Mouse (Mus musculus): ENCODE results near the gene Gm21834. TPM values are rescaled to one million over a fixed set of nuclear protein-coding genes. Genes with fewer than 3 reads are reported as not detected.

The Gm21834 gene
- total RNA-seq (2021): not detected
- polyA plus RNA-seq (2012; rRNA removed): not detected in 2 replicates
- long read RNA-seq: 0 reads

DNA sequence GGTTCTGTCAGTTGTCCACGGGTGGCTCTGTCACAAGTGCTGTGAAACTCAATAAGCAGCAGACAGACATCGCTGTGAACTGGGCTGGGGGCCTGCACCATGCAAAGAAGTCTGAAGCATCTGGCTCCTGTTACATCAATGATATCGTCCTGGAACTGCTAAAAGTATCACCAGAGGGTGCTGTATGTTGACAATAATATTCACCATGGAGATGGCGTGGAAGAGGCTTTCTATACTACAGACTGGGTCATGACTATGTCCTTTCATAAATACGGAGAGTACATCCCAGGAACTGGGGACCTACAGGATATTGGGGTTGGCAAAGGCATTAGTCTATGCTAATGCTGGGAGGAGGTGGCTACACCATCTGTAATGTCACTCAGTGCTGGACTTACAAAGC lies at the start of gene Gm21834:
Gene Gm21834 (minus strand): TSS at position 101 of the 400 bp plus-strand sequence.
- no peak for DNase-seq

- no peak for DNase-seq
Measured at GRCm38 (mm10) chr17:57788161-57788799, 46.3 kb upstream of the Gm21834 start.

- peak; percentile 5 for DNase-seq
Measured at GRCm38 (mm10) chr17:57770904-57771303, 28.9 kb upstream of the Gm21834 start.

GRCm38 (mm10) chr17:57768622-57769610 lies 26.9 kb upstream of the Gm21834 start, which contains the start of gene Cntnap5c:
Gene Cntnap5c, plus strand, starts transcription at chr17:57769570.
- DNase-seq: peak; percentile 54

GRCm38 (mm10) chr17:57767306-57767705 lies 25.3 kb upstream of the Gm21834 start:
- no peak for DNase-seq

- DNase-seq: no peak
Measured at GRCm38 (mm10) chr17:57758033-57758432, 16.0 kb upstream of the Gm21834 start.

DNA sequence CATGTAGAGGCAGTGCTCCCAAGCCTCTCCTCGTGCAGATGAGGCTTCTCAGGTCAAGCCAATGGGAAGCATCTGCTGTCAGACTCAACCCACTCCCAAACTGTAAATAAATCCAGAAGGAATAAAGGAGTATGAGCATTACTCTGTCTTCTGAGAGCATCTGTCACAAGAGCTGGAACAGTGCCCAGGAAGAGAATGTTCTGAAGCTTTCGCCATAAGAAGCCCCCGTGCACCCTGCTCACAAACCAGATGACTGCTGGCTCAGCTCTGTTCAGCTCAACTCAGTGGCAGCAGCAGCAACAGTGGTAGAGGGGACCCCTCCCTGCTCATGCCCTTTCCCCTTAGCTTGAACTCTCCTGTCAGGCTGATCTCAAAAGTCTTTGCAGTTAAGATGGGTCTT lies 47.2 kb downstream of the Gm21834 start:
- DNase-seq: no peak

Other genes with a start within 250 kb of the Gm21834 start
- gene Vmn2r120, start 196.7 kb downstream of the Gm21834 start, total RNA-seq (2021): not detected
- gene Vmn2r120, start 196.7 kb downstream of the Gm21834 start, polyA plus RNA-seq (2012; rRNA removed): not detected in 2 replicates
- not detected for gene Cntnap5c, start 27.4 kb upstream of the Gm21834 start, total RNA-seq (2021)
- gene Cntnap5c, start 27.4 kb upstream of the Gm21834 start, polyA plus RNA-seq (2012; rRNA removed): not detected in 2 replicates